Mouse (Mus musculus) bone marrow, adult 2 months (tissue): ENCODE data around the gene 1700029I15Rik.

Source experiments
- CTCF ChIP-seq: fragments of 200-500 bp; IDR thresholded peaks from 2 replicates; pipeline ENCODE4 v1.5.1; 2011; ENCODE audit warnings: low read length, control low read depth; ENCODE audit not compliant: control insufficient read depth, insufficient read depth
- POLR2A ChIP-seq: fragments of 200-500 bp; IDR thresholded peaks from 2 replicates; pipeline ENCODE4 v1.6.1; 2011; ENCODE audit warnings: low read depth, mild to moderate bottlenecking, control low read depth, low read length, borderline replicate concordance; ENCODE audit not compliant: control insufficient read depth

DNA sequence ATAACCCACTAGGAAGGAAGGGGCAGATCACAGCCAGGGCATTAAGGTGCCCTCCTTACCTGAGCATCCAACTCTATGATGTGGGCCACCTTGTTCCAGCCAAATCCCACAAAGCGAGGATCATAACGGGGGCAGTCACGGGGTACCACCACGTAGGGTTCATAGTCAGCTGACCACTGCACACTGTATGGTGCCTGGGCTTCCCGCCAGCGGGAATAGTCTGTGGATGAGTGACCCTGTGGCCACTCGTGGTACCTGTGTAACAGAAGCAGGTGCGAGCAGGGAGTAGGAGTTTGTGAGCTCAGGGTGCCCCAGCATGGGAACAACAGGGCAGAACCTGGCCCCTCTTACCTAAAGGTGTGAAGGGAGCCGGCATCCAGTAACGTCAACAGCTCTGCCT lies 16.8 kb upstream of the 1700029I15Rik start:
- TF ChIP-seq CTCF (no peak), POLR2A (no peak)
